Mouse (Mus musculus): ENCODE measurements around the gene N4bp1. TPM values are rescaled to one million over a fixed set of nuclear protein-coding genes. Genes with fewer than 3 reads are reported as not detected.
A peak's percentile ranks its signal among the peaks of the same experiment; 100 is the strongest.

Gene N4bp1
- 12.2 and 12.5 TPM in 2 replicates for polyA plus RNA-seq (2016; fragmentation: Nextera tagmentation; extraction: Ambion mirVana)

DNA sequence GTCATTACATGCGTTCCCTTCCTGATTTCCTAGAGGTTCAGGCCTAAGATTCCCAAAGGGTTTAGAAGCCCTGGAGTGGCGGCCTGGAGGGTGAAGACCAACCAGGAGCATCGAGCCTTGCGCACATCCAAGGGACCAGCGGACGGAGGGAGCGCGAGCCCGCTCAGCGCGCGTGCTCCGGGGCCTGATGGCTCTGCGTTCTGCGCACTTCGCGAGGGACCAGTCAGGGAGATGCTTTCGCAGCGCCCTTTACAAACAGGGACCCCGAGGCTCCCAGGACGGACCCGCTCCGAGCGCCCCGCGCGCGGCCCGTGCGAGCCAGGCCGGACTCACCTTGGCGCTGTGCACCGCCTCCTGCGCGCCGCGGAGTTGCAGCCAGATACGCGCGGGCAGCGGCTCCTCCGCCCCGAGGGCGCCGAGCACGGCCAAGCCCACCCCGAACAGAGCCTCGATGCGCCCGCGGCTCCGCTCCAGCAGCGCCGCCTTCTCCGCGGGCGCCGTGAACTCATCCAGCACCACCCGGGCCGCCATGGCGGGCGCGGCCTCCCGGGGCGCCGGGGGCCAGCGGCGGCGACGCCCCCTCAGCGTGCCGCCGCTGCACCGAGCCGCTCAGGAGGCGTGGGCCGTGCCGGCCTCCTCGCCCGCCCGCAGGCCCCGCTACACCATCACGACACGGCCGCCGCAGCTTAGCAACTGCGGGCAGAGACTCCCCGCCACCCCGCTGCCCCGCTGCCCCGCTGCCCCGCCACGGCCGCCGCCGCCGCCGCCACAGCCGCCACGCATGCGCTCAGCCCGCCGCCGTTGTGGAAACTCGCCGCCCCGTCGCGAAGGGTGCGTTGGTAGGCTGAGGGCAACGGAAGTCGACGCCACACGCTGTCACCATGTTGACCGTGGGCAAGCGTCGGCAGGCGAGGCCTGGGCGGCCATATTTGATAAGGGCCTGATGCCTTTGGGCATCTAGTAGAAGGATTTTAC, at the start of gene N4bp1:
TSS of gene N4bp1 (minus strand) at position 770 of the 975 bp plus-strand sequence.
- H3K4me3 ChIP-seq = peak within 1 kb of the TSS; percentile 67
- peak within 1 kb of the TSS; percentile 74 for H3K4me2 ChIP-seq (replicated peaks)
- peaks cover 3% of the 10 kb centered on the region; the same call in 1 of the 2 replicates for H3K36me3 ChIP-seq
- H3K4me1 ChIP-seq = peaks cover 27% of the 10 kb centered on the region
- ATAC-seq (ENCODE audit: insufficient number of reproducible peaks, insufficient read depth, low FRiP score, low TSS enrichment) = peak; percentile 92
- no peaks in the 10 kb centered on the region for H3K9me3 ChIP-seq
- WGBS = under 1% methylated on average over 103 of the region's 119 CpGs
- H3K9ac ChIP-seq = peak within 1 kb of the TSS; percentile 92
- H3K27ac ChIP-seq = peak within 1 kb of the TSS; percentile 93
- 0 out of 2 replicates have a peak, but pooled peaks cover 3% of the 10 kb centered on the region for H3K27me3 ChIP-seq

GRCm38 (mm10) chr8:86934841-86935240, 49.8 kb upstream of the N4bp1 start:
- H3K9ac ChIP-seq = no peak overlapping the region
- H3K4me2 ChIP-seq (replicated peaks) = no peak overlapping the region
- H3K4me3 ChIP-seq = no peak overlapping the region
- H3K36me3 ChIP-seq = no peaks in the 10 kb centered on the region
- no peak for ATAC-seq (ENCODE audit: insufficient number of reproducible peaks, insufficient read depth, low FRiP score, low TSS enrichment)
- no peaks in the 10 kb centered on the region for H3K9me3 ChIP-seq
- no peaks in the 10 kb centered on the region for H3K4me1 ChIP-seq
- H3K27ac ChIP-seq = no peak overlapping the region
- 70% methylated on average over 5 of the region's 5 CpGs for WGBS
- H3K27me3 ChIP-seq = no peaks in the 10 kb centered on the region

DNA sequence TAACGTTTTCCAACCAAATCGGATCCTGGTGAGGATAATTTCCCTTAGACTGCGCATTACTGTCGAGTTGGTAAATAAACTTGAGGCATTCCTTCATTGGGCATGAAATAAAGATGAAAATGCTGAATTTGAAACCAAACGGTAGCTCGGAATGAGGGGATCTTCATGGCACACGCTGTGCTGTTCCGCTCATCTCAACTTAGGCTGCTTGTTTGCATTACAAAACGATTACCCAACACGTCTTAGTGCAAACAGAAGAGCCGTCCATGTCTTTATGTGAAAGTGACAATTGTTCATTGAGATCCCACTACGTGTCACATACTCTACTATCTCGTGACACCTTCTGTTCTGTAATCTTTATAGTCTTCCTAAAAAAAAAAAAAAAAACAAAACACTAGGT, 49.3 kb upstream of the N4bp1 start:
- no peaks in the 10 kb centered on the region for H3K36me3 ChIP-seq
- no peak for ATAC-seq (ENCODE audit: insufficient number of reproducible peaks, insufficient read depth, low FRiP score, low TSS enrichment)
- H3K9ac ChIP-seq = no peak overlapping the region
- no peaks in the 10 kb centered on the region for H3K4me1 ChIP-seq
- H3K27ac ChIP-seq = no peak overlapping the region
- H3K4me3 ChIP-seq = no peak overlapping the region
- H3K27me3 ChIP-seq = no peaks in the 10 kb centered on the region
- H3K4me2 ChIP-seq (replicated peaks) = no peak overlapping the region
- WGBS = 72% methylated on average over 13 of the region's 13 CpGs
- H3K9me3 ChIP-seq = no peaks in the 10 kb centered on the region

DNA sequence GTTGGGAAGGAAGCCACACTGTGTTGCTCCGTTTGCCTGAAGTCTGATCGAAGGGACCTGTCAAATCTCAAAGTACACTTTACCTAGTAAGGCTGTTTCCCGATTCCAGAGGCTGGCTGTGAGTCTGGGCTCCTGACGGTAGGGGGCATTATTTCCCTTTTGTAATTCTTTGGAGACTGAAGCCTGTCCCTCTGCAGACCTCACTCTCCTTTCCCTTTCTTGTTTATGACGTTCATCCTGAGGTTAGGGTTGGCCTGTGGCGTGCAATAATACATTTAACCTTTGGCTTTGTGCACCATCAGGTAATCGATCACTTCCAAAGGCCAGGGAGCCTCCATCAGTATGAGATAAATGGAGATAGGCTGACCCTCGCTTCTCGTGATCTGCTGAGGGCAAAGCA, 48.8 kb upstream of the N4bp1 start:
- Histone ChIP-seq H3K27ac (no peak overlapping the region), H3K36me3 (no peaks in the 10 kb centered on the region), H3K9ac (no peak overlapping the region), H3K27me3 (no peaks in the 10 kb centered on the region), H3K4me2 (replicated peaks) (no peak overlapping the region), H3K9me3 (no peaks in the 10 kb centered on the region), H3K4me1 (no peaks in the 10 kb centered on the region), H3K4me3 (no peak overlapping the region)
- ATAC-seq (ENCODE audit: insufficient number of reproducible peaks, insufficient read depth, low FRiP score, low TSS enrichment) = no peak
- 22% methylated on average over 9 of the region's 9 CpGs for WGBS

- Histone ChIP-seq H3K4me2 (replicated peaks) (no peak overlapping the region), H3K4me1 (0 out of 2 replicates have a peak, but pooled peaks cover 4% of the 10 kb centered on the region), H3K4me3 (no peak overlapping the region), H3K9ac (no peak overlapping the region), H3K27ac (no peak overlapping the region), H3K27me3 (no peaks in the 10 kb centered on the region), H3K9me3 (no peaks in the 10 kb centered on the region), H3K36me3 (no peaks in the 10 kb centered on the region)
- ATAC-seq (ENCODE audit: insufficient number of reproducible peaks, insufficient read depth, low FRiP score, low TSS enrichment) = no peak
- WGBS = 59% methylated on average over 8 of the region's 8 CpGs
These were observed 41.2 kb upstream of the N4bp1 start for GRCm38 (mm10) chr8:86926237-86926636.

DNA sequence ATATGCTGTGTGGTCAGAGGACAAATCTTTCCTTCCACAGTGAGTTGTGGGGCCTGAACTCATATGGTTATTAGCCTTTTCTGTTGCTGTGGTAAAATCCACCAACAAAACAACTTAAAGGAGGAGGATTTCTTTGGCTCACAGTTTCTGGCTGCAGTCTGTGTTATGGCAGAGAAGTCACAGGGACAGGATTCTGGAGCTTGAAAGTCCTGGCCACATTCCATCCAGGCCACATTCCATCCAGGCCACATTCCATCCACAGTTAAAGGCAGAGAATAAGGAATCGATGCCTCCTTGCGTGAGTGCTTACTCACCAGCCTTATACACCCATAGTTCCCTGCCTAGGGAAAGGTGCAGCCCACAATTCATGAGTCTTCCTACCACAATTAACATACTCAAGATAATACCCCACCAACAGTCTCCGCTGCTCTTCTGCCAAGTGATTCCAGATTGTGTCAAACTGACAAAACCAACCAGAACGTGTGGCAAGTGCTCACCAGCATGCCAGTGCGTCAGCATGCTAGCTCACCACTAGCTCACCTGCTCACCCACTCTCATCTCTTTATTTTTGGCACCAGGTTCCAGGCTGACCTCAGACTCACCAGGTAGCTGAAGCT, 38.3 kb upstream of the N4bp1 start:
- H3K9me3 ChIP-seq = no peaks in the 10 kb centered on the region
- no peak for ATAC-seq (ENCODE audit: insufficient number of reproducible peaks, insufficient read depth, low FRiP score, low TSS enrichment)
- peaks cover 6% of the 10 kb centered on the region; the same call in 1 of the 2 replicates for H3K4me1 ChIP-seq
- H3K36me3 ChIP-seq = no peaks in the 10 kb centered on the region
- H3K27ac ChIP-seq = no peak overlapping the region
- no peak overlapping the region for H3K4me2 ChIP-seq (replicated peaks)
- no peaks in the 10 kb centered on the region for H3K27me3 ChIP-seq
- H3K9ac ChIP-seq = no peak overlapping the region
- no peak overlapping the region for H3K4me3 ChIP-seq
- WGBS = 73% methylated on average over 5 of the region's 5 CpGs

GRCm38 (mm10) chr8:86922673-86923072, 37.6 kb upstream of the N4bp1 start:
- no peak overlapping the region for H3K27ac ChIP-seq
- H3K4me2 ChIP-seq (replicated peaks) = no peak overlapping the region
- H3K9ac ChIP-seq = no peak overlapping the region
- H3K4me3 ChIP-seq = no peak overlapping the region
- WGBS = 46% methylated on average over 1 of the region's 1 CpGs
- no peaks in the 10 kb centered on the region for H3K36me3 ChIP-seq
- H3K4me1 ChIP-seq = peaks cover 6% of the 10 kb centered on the region; the same call in 1 of the 2 replicates
- H3K9me3 ChIP-seq = no peaks in the 10 kb centered on the region
- ATAC-seq (ENCODE audit: insufficient number of reproducible peaks, insufficient read depth, low FRiP score, low TSS enrichment) = no peak
- H3K27me3 ChIP-seq = no peaks in the 10 kb centered on the region

DNA sequence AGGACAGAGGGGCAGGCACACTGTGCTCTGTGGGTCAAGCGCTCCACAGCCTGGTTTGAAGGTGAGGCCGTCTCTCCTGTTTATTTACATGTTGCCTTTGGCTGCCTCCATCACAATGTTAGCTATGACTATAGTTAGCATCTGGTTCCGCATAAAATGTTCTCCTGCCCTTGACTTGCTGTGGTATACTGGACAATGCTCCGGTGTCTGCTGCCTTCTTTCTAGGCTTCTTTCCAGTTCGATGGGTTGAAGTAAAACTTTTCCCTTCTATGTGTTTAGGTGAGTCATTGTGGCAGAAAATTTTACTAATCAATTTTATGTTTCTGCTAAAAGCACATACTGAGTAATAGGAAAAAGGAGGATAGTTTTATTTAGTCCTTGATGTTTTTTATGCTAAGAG, 37.1 kb upstream of the N4bp1 start:
- peaks cover 6% of the 10 kb centered on the region; the same call in 1 of the 2 replicates for H3K4me1 ChIP-seq
- H3K36me3 ChIP-seq = no peaks in the 10 kb centered on the region
- H3K27ac ChIP-seq = no peak overlapping the region
- 73% methylated on average over 5 of the region's 5 CpGs for WGBS
- no peaks in the 10 kb centered on the region for H3K9me3 ChIP-seq
- no peaks in the 10 kb centered on the region for H3K27me3 ChIP-seq
- no peak for ATAC-seq (ENCODE audit: insufficient number of reproducible peaks, insufficient read depth, low FRiP score, low TSS enrichment)
- H3K4me2 ChIP-seq (replicated peaks) = no peak overlapping the region
- H3K4me3 ChIP-seq = no peak overlapping the region
- H3K9ac ChIP-seq = no peak overlapping the region

DNA sequence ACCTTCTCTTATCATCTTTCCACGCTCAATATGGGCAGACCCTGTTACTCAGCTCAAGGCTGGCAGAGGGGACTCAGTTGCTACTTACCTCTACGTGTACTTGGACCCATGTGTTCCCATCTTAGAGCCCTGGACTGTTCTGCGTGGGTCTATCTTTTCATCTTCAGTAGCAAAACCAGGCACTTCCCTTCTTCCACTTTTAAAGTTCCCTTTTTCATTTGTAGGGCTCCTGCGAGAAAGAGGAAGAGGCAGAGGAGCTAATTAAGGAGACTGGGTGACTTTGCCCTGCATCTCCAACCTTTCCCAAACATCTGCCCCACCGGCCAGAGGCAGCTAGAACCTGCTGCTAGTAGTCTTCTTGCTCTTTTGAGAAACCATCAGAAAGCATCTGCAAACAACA, 35.9 kb upstream of the N4bp1 start:
- Histone ChIP-seq H3K9me3 (no peaks in the 10 kb centered on the region), H3K27ac (no peak overlapping the region), H3K9ac (no peak overlapping the region), H3K4me1 (peaks cover 6% of the 10 kb centered on the region; the same call in 1 of the 2 replicates), H3K36me3 (no peaks in the 10 kb centered on the region), H3K4me2 (replicated peaks) (no peak overlapping the region), H3K4me3 (no peak overlapping the region), H3K27me3 (no peaks in the 10 kb centered on the region)
- whole genome bisulfite sequencing = 72% methylated on average over 5 of the region's 5 CpGs
- no peak for ATAC-seq (ENCODE audit: insufficient number of reproducible peaks, insufficient read depth, low FRiP score, low TSS enrichment)

GRCm38 (mm10) chr8:86920455-86920854, 35.4 kb upstream of the N4bp1 start:
- WGBS = 43% methylated on average over 7 of the region's 7 CpGs
- ATAC-seq (ENCODE audit: insufficient number of reproducible peaks, insufficient read depth, low FRiP score, low TSS enrichment) = no peak
- H3K27me3 ChIP-seq = no peaks in the 10 kb centered on the region
- peaks cover 2% of the 10 kb centered on the region; the same call in 1 of the 2 replicates for H3K4me1 ChIP-seq
- H3K36me3 ChIP-seq = no peaks in the 10 kb centered on the region
- no peak overlapping the region for H3K4me2 ChIP-seq (replicated peaks)
- H3K4me3 ChIP-seq = no peak overlapping the region
- H3K9ac ChIP-seq = no peak overlapping the region
- H3K27ac ChIP-seq = no peak overlapping the region
- H3K9me3 ChIP-seq = no peaks in the 10 kb centered on the region

- ATAC-seq (ENCODE audit: insufficient number of reproducible peaks, insufficient read depth, low FRiP score, low TSS enrichment) = no peak
- H3K4me3 ChIP-seq = no peak overlapping the region
- no peak overlapping the region for H3K4me2 ChIP-seq (replicated peaks)
- no peaks in the 10 kb centered on the region for H3K36me3 ChIP-seq
- H3K27me3 ChIP-seq = no peaks in the 10 kb centered on the region
- peaks cover 2% of the 10 kb centered on the region; the same call in 1 of the 2 replicates for H3K4me1 ChIP-seq
- H3K9me3 ChIP-seq = no peaks in the 10 kb centered on the region
- WGBS = 86% methylated on average over 7 of the region's 7 CpGs
- H3K9ac ChIP-seq = no peak overlapping the region
- H3K27ac ChIP-seq = no peak overlapping the region
These were observed 35.0 kb upstream of the N4bp1 start for GRCm38 (mm10) chr8:86920024-86920423.

GRCm38 (mm10) chr8:86919262-86919661, 34.2 kb upstream of the N4bp1 start:
- peaks cover 2% of the 10 kb centered on the region; the same call in 1 of the 2 replicates for H3K4me1 ChIP-seq
- WGBS = 73% methylated on average over 4 of the region's 4 CpGs
- ATAC-seq (ENCODE audit: insufficient number of reproducible peaks, insufficient read depth, low FRiP score, low TSS enrichment) = no peak
- no peaks in the 10 kb centered on the region for H3K9me3 ChIP-seq
- no peaks in the 10 kb centered on the region for H3K36me3 ChIP-seq
- no peak overlapping the region for H3K4me2 ChIP-seq (replicated peaks)
- H3K9ac ChIP-seq = no peak overlapping the region
- H3K27me3 ChIP-seq = no peaks in the 10 kb centered on the region
- no peak overlapping the region for H3K27ac ChIP-seq
- H3K4me3 ChIP-seq = no peak overlapping the region

Measured in embryonic facial prominence, embryonic 12.5 days (tissue).